Mouse (Mus musculus) myocyte (in vitro differentiated cells): ENCODE data around the gene Cntn1. TPM values are rescaled to one million over a fixed set of nuclear protein-coding genes. Genes with fewer than 3 reads are reported as not detected.
"Not testable (repeated sequence)": the region's sequence is repeated elsewhere in the genome, so short reads cannot be mapped to it uniquely, and the experiment has no call there.

Experiments
- H3K27me3 ChIP-seq: one replicate; pipeline ENCODE4 v1.6.1; 2011; ENCODE audit not compliant: control insufficient read depth, insufficient read depth, insufficient read length
- H3K36me3 ChIP-seq: one replicate; pipeline ENCODE4 v1.6.1; 2011; ENCODE audit not compliant: control insufficient read depth, insufficient read depth
- H3K4me2 ChIP-seq: one replicate; pipeline ENCODE4 v1.6.1; 2011; ENCODE audit warnings: low read depth, control low read depth
- H3K4me3 ChIP-seq: one replicate; pipeline ENCODE4 v1.5.1; 2011; ENCODE audit warnings: mild to moderate bottlenecking, control low read depth, moderate library complexity
- H3K79me2 ChIP-seq: one replicate; pipeline ENCODE4 v1.6.1; 2011; ENCODE audit not compliant: control insufficient read depth, insufficient read depth
- H3ac ChIP-seq: one replicate; pipeline ENCODE4 v1.6.1; 2011; ENCODE audit not compliant: control insufficient read depth, insufficient read length
- CEBPB ChIP-seq: IDR thresholded peaks from 2 replicates; pipeline ENCODE4 v1.6.1; 2011; ENCODE audit warnings: mild to moderate bottlenecking, moderate library complexity; ENCODE audit not compliant: poor library complexity, insufficient read depth, severe bottlenecking
- E2F4 ChIP-seq: IDR thresholded peaks from one replicate; pipeline ENCODE4 v1.6.1; 2011; ENCODE audit warnings: mild to moderate bottlenecking, control low read depth, moderate library complexity; ENCODE audit not compliant: insufficient read depth
- MAX ChIP-seq: IDR thresholded peaks from one replicate; pipeline ENCODE4 v1.6.1; 2011; ENCODE audit warnings: low read depth, mild to moderate bottlenecking, control low read depth
- MYOD1 ChIP-seq, 3 experiments: IDR thresholded peaks; one replicate each; pipeline ENCODE4 v1.6.1; 2011; ENCODE audit warnings: control low read depth in 2 of 3, low read depth in 2 of 3, mild to moderate bottlenecking in 2 of 3, moderate library complexity in 1 of 3; ENCODE audit not compliant: insufficient read length in 2 of 3, control insufficient read depth in 1 of 3
- MYOG ChIP-seq, 3 experiments: IDR thresholded peaks; one replicate each; pipeline ENCODE4 v1.6.1; 2011; ENCODE audit warnings: control low read depth in 2 of 3, low read depth in 2 of 3, mild to moderate bottlenecking in 2 of 3; ENCODE audit not compliant: insufficient read length in 2 of 3, control insufficient read depth in 1 of 3, insufficient read depth in 1 of 3
- POLR2A ChIP-seq: IDR thresholded peaks from one replicate; pipeline ENCODE4 v1.6.1; 2011; ENCODE audit warnings: low read depth, mild to moderate bottlenecking, control low read depth, moderate library complexity; ENCODE audit not compliant: insufficient read length
- POLR2AphosphoS2 ChIP-seq: IDR thresholded peaks from one replicate; pipeline ENCODE4 v1.6.1; 2011; ENCODE audit warnings: low read depth, control low read depth; ENCODE audit not compliant: insufficient read length
- REST ChIP-seq: IDR thresholded peaks from one replicate; pipeline ENCODE4 v1.6.1; 2011; ENCODE audit warnings: mild to moderate bottlenecking, control low read depth, moderate library complexity; ENCODE audit not compliant: insufficient read depth, insufficient read length
- SRF ChIP-seq: IDR thresholded peaks from one replicate; pipeline ENCODE4 v1.6.1; 2011; ENCODE audit warnings: low read depth; ENCODE audit not compliant: control insufficient read depth, insufficient read length
- TCF12 ChIP-seq: IDR thresholded peaks from one replicate; pipeline ENCODE4 v1.6.1; 2011; ENCODE audit warnings: mild to moderate bottlenecking, control low read depth; ENCODE audit not compliant: poor library complexity, insufficient read depth, severe bottlenecking
- TCF3 ChIP-seq: IDR thresholded peaks from one replicate; pipeline ENCODE4 v1.6.1; 2011; ENCODE audit warnings: low read depth, control low read depth; ENCODE audit not compliant: insufficient read length
- USF1 ChIP-seq: IDR thresholded peaks from one replicate; pipeline ENCODE4 v1.6.1; 2011; ENCODE audit warnings: low read depth, mild to moderate bottlenecking, control low read depth, moderate library complexity
- polyA plus RNA-seq: library from polyadenylated mRNA; unstranded; fragments of >200 nt; fragmentation: generic; extraction: Trizol; gene quantifications from one replicate; pipeline ENCODE4 v1.2.1, GENCODE M21; 2012; ENCODE audit warnings: missing spikeins

Cntn1 gene
- polyA plus RNA-seq, 1 experiment, result 0.01 TPM

DNA sequence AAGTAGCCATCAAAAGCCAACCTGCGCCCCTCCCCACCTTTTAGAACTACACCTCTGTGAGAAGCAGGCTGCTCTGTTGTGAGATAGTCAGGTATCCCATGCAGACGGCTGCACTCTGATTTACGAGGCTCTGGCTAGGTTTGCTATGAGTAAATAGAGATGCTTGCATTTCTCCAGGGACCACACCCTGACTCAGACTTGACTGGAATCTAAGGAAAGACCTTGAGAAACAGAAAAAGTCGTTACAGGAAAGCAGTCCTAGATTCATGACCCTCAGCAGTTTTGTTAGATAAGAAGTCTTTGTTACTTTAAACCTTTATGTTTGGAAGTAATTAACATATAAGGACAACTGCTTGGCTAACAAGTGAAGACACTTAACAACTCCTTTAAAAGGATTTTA lies 296.5 kb downstream of the Cntn1 start:
- Histone ChIP-seq H3ac (no peak overlapping the region), H3K36me3 (no peaks in the 10 kb centered on the region), H3K4me2 (no peak overlapping the region), H3K4me3 (no peak overlapping the region), H3K27me3 (no peaks in the 10 kb centered on the region), H3K79me2 (no peaks in the 10 kb centered on the region)
- no peak for TF ChIP-seq MAX

DNA sequence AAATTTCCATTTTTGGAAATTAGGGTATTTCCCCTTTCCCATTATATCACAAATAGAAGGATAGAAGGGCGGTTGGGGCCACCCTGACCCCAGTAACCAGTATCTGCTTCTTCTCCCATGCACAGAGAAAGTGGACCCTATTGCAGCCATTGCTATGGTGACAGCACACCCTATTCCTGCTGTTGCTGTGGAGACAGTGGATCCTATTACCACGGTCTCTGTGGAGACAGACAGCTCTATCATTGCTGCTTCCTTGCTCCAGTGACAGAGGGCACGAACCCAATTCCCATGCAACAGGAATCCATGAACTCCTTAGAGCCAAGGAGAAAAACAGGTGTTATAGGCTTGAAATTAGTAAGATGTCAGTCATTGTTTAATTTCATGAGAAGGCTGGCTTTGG lies 296.9 kb downstream of the Cntn1 start:
- no peaks in the 10 kb centered on the region for H3K79me2 ChIP-seq
- H3K27me3 ChIP-seq, result no peaks in the 10 kb centered on the region
- TF ChIP-seq POLR2A, result no peak
- TF ChIP-seq MYOG (IDR thresholded peaks at IDR 0.05; ENCODE audit: control insufficient read depth in 1 of 3, insufficient read depth in 1 of 3, insufficient read length in 2 of 3, low read depth in 2 of 3), result no peak
- no peak for TF ChIP-seq POLR2AphosphoS2
- TF ChIP-seq TCF3, result no peak
- TF ChIP-seq TCF12, result no peak
- TF ChIP-seq REST, result no peak
- TF ChIP-seq E2F4, result no peak
- TF ChIP-seq MAX, result no peak
- no peak for TF ChIP-seq MYOD1 (IDR thresholded peaks at IDR 0.05; ENCODE audit: control insufficient read depth in 1 of 3, insufficient read length in 2 of 3, low read depth in 2 of 3)
- no peak for TF ChIP-seq CEBPB
- no peak for TF ChIP-seq SRF
- TF ChIP-seq USF1, result no peak
- no peaks in the 10 kb centered on the region for H3K36me3 ChIP-seq
- H3K4me2 ChIP-seq, result no peak overlapping the region
- H3ac ChIP-seq, result no peak overlapping the region
- H3K4me3 ChIP-seq, result no peak overlapping the region

DNA sequence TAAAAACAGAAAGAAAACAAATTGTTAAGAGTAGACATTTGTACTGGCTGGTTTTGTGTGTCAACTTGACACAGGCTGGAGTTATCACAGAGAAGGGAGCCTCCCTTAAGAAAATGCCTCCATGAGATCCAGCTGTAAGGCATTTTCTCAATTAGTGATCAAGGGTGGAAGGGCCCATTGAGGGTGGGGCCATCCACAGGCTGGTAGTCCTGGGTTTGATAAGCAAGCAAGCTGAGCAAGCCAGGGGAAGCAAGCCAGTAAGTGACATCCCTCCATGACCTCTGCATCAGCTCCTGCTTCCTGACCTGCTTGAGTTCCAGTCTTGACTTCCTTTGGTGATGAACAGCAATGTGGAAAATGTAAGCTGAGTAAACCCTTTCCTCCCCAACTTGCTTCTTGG lies 297.5 kb downstream of the Cntn1 start:
- H3K4me2 ChIP-seq, H3ac ChIP-seq, H3K4me3 ChIP-seq, H3K79me2 ChIP-seq, H3K36me3 ChIP-seq, H3K27me3 ChIP-seq: not testable (repeated sequence)

DNA sequence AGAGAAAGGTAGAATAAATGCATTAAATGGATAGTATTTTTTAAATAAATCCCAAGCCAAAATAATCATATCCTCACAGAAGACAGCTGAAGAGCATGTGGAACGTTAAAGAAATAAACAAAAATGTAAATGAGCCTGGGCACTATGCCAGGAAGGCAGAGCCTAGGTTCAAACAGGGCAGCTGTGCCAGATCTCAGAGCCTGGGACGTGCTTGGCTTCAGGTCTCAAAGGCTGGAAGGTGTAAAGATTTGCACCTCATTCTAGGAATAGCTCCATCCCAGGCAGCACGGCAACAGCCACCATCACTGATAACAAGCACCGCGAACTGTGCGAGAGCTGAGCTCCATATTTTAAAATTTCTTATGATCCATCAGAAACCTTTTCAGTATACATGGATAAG lies 313.2 kb downstream of the Cntn1 start:
- TF ChIP-seq POLR2AphosphoS2 (no peak), TCF12 (no peak)
- no peaks in the 10 kb centered on the region for H3K27me3 ChIP-seq
- H3K4me3 ChIP-seq, result no peak overlapping the region
- no peak overlapping the region for H3ac ChIP-seq
- no peak overlapping the region for H3K4me2 ChIP-seq
- no peaks in the 10 kb centered on the region for H3K36me3 ChIP-seq
- H3K79me2 ChIP-seq, result no peaks in the 10 kb centered on the region

DNA sequence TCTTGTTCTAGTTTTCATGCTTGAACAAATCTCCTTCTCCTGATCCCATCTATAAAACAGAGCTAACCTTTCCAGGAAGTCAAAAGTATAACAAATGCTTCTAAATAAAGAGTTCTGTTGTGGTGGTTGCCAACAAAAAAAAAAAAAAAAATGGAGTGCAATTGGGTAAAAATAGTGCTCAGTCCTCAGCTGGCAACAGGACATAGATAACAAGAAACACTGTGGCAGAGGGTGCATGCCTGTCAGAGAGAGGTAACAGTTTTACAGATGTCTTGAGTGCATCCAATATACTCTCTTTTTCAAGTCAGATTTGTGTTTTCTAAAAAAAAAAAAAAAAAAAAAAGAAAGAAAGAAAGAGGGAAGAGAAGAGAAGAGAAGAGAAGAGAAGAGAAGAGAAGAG lies 313.6 kb downstream of the Cntn1 start:
- H3K4me3 ChIP-seq, result no peak overlapping the region
- no peak overlapping the region for H3K4me2 ChIP-seq
- no peaks in the 10 kb centered on the region for H3K79me2 ChIP-seq

More for the DNA sequence above, 313.6 kb downstream of the Cntn1 start:
- Histone ChIP-seq H3K27me3 (no peaks in the 10 kb centered on the region), H3K36me3 (no peaks in the 10 kb centered on the region), H3ac (no peak overlapping the region)
- TF ChIP-seq CEBPB, result no peak

Other genes with a start within 250 kb of the Cntn1 start
- gene Smgc, start 212.9 kb upstream of the Cntn1 start, polyA plus RNA-seq, result not detected